Mouse (Mus musculus) ovary, postnatal 10 days (tissue): Measurements from ENCODE around the gene Selenbp1.

Experiments used
- DNase-seq: peaks from one replicate; pipeline ENCODE4 v3.0.0; 2022; ENCODE audit warnings: low spot score

Gene Selenbp1

GRCm38 (mm10) chr3:94974528-94975422, 41.9 kb downstream of the Selenbp1 start, which contains the start of gene Pi4kb:
Gene Pi4kb, plus strand, starts transcription at chr3:94974731.
- DNase-seq, result peak; percentile 88

- no peak for DNase-seq
These were observed 51.5 kb downstream of the Selenbp1 start for GRCm38 (mm10) chr3:94984312-94984711.

DNA sequence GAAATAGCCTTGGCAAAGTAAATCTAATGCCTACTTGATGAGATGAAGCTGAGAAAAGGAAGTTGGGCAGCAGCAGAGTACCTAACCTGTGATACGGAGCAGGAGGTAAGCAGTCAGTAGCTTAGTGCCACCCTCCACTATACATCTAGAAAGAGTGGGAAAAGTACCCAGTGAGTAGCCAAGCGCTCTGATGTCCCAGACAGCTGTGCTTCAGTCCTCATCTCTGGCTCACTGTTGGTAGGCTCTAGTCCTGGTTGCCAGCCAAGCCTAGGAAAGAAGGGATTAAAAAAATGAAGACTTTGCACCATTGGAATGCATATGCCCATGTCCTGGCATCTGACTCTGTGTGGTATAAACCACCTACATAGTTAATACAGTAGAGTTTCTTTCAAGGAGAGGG, 52.7 kb downstream of the Selenbp1 start:
- DNase-seq, result no peak

DNA sequence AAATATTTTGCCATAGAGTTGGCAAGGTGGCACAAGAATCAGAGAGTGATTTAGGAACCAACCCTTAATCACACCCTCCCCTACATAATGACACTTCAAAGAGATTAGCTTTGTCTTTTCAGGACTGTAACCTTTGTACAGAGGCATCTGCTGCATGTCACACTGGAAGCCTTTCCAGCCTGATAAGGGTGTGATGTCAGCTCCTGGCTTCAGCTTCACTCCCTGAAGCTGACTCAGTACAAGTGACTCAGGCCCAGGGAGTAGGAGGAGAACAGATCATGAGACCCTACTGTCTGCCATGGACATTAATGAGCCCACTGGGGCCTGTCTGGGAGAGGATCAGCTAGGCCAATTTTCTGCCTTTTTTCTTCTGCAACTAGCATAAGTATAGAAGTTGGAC, 54.7 kb downstream of the Selenbp1 start:
- DNase-seq, result peak; percentile 22

DNA sequence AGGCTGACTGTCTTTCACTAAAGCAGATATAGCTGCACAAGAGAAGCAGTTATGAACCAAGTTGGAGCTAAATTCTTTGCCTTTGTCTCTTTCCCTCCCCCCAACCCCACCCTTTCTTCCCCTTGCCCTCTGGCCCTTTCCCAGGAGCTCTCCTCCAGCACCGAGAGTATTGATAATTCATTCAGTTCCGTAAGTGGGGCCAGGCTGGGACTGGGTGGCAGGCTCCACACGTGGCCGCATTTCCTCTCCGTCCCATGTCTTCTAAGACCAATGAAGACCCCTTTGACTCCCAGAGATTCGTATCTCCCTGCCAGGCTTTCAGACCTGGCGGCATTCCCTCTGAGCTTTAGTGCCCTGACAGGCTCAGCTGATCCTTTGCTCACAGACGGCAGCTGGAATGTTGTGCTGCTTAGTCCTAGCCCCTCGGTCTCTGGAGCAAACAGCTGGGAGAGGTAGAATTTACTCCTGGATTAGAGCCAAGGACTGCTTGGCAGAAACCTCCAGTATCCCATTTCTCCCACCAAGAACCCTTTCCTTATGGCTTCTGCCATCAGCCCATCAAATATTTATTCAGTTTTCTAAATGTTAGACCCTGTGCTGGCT, 56.4 kb downstream of the Selenbp1 start:
- no peak for DNase-seq
